Mouse (Mus musculus): ENCODE data around the gene Sohlh2.

DNA sequence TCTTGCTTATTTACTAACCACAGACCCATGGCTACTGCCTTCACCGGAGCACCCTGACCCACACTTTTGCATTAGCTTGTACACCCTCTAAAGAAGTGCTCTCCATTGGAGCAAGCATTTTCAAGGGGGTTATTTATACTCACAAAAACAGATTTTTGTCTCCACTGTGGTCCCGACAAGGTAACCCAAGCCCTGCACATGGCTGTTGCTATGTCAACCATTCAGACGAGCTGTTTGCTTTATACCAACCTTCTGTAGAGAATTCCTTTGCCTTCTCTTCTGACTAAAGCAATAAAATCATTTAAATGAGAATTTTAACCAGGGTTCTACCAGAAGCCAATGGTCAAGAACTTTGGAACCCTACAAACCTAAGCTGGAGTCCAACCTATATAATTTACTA, 42.0 kb downstream of the Sohlh2 start:
- no peak for TF ChIP-seq CTCF (IDR thresholded peaks at IDR 0.05; ENCODE audit: control insufficient read depth, insufficient read depth, insufficient replicate concordance, low read depth, low read length)
- TF ChIP-seq POLR2A (IDR thresholded peaks at IDR 0.05; ENCODE audit: control insufficient read depth, low read depth, low read length): no peak
